Mouse (Mus musculus) testis, adult 2 months (tissue): ENCODE data around the gene Tmx1.

Experiments
- CTCF ChIP-seq: fragments of 200-500 bp; IDR thresholded peaks from 2 replicates; pipeline ENCODE4 v1.5.1; 2012; ENCODE audit warnings: low read depth, mild to moderate bottlenecking, inconsistent platforms, low read length, moderate library complexity; ENCODE audit not compliant: control insufficient read depth, insufficient read depth, insufficient replicate concordance
- POLR2A ChIP-seq: fragments of 200-500 bp; IDR thresholded peaks from 2 replicates; pipeline ENCODE4 v1.6.1; 2012; ENCODE audit warnings: low read depth, mild to moderate bottlenecking, inconsistent platforms, low read length, moderate library complexity; ENCODE audit not compliant: control insufficient read depth

DNA sequence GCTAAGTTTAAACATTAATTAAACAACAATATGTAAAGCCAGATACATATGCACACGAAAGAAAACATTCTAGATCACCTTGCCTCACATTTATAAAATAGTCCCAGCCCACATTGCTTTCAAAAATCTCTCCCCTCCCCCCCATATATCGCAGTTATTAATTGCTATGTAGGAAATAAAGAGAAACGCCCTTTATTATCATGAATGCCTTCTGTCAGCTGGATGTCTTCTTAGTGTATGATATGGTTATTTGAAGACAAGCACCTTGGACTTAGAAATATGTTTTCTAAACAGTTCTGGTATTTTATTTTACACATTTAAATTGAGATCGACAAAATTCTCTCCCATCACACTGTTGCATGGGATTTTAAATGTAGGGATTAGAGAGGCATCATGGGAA is 23.3 kb upstream of the Tmx1 start:
- TF ChIP-seq CTCF (no peak), POLR2A (no peak)
